Comparison of ENCODE assay signal across 16 mouse cellular contexts in genomic region chr4:133109335-133109801, GRCm38 (mm10). TPM values are rescaled to one million over a fixed set of nuclear protein-coding genes. Genes with fewer than 3 reads are reported as not detected.
DNase-seq lines count a peak whose midpoint lies in the region; ATAC-seq and TF ChIP-seq lines count a peak whose summit lies in the region.
"Had no signal": no experiment of that assay in that cellular context is flagged by ENCODE, and none has a peak within 500 bp of the region (broad histone marks: within the 10 kb centered on the region; RNA-seq: fewer than 3 reads in every experiment).

No protein-coding gene starts in this region.

- DNase-seq in forebrain, embryonic 10.5 days (ENCODE audit: extremely low spot score, low spot score): no peak
- no peak for DNase-seq in layer of hippocampus, adult 2 months (ENCODE audit: low spot score in 2 of 2)
- DNase-seq in layer of hippocampus, adult 9-10 months (ENCODE audit: low spot score): no peak
- DNase-seq in embryonic facial prominence, embryonic 10.5 days (ENCODE audit: low spot score): no peak
- DNase-seq in limb, embryonic 14.5 days (ENCODE audit: low spot score): no peak
- no peak for DNase-seq in layer of hippocampus, postnatal 36 days
- DNase-seq in hindbrain, embryonic 11.5 days (ENCODE audit: low spot score): no peak
- DNase-seq: cerebellum, adult 11 months; kidney, adult 11 months; layer of hippocampus, adult 9-11 months; lung, adult 2 months had no signal

- ATAC-seq in forebrain, embryonic 12.5 days (ENCODE audit: low FRiP score): no peak
- ATAC-seq in limb, embryonic 14.5 days (ENCODE audit: low FRiP score, low read depth): no peak
- ATAC-seq in hindbrain, embryonic 11.5 days (ENCODE audit: low FRiP score): no peak

- no peak overlapping the region for H3K4me2 ChIP-seq in forebrain, embryonic 12.5 days
- no peak overlapping the region for H3K4me2 ChIP-seq in limb, embryonic 14.5 days (replicated peaks; ENCODE audit: low read depth, low read length, severe bottlenecking)
- no peak overlapping the region for H3K4me2 ChIP-seq in hindbrain, embryonic 11.5 days (replicated peaks; ENCODE audit: low read depth, low read length)
- H3K4me2 ChIP-seq: heart, embryonic 12.5 days; hindbrain, embryonic 15.5 days had no signal

- 67% methylated on average over 5 of the region's 5 CpGs for WGBS in forebrain, embryonic 10.5 days
- WGBS in forebrain, embryonic 12.5 days: 79% methylated on average over 5 of the region's 5 CpGs
- 48% methylated on average over 5 of the region's 5 CpGs for WGBS in embryonic facial prominence, embryonic 10.5 days
- 32% methylated on average over 5 of the region's 5 CpGs for WGBS in limb, embryonic 14.5 days
- WGBS in hindbrain, embryonic 11.5 days: 76% methylated on average over 5 of the region's 5 CpGs

- TF ChIP-seq POLR2A in limb, embryonic 14.5 days (IDR thresholded peaks at IDR 0.05; ENCODE audit: borderline replicate concordance, extremely low read depth, insufficient read depth, insufficient read length): no peak

- TF ChIP-seq CTCF in layer of hippocampus, adult 2 months (conservative IDR thresholded peaks at IDR 0.05): no peak

- H3K36me3 ChIP-seq in forebrain, embryonic 10.5 days (replicated peaks): no peaks in the 10 kb centered on the region
- no peaks in the 10 kb centered on the region for H3K36me3 ChIP-seq in forebrain, embryonic 12.5 days (replicated peaks)
- H3K36me3 ChIP-seq in embryonic facial prominence, embryonic 10.5 days (replicated peaks): no peaks in the 10 kb centered on the region
- H3K36me3 ChIP-seq in limb, embryonic 14.5 days (ENCODE audit: control insufficient read depth, insufficient read depth, low read length): no peaks in the 10 kb centered on the region
- no peaks in the 10 kb centered on the region for H3K36me3 ChIP-seq in hindbrain, embryonic 11.5 days (ENCODE audit: control insufficient read depth, insufficient read depth, low read length)
- H3K36me3 ChIP-seq: G1E; hindbrain, embryonic 15.5 days had no signal

- peak overlapping the region; percentile 70; the same call in 1 of the 2 replicates for H3K27ac ChIP-seq in forebrain, embryonic 10.5 days
- H3K27ac ChIP-seq in forebrain, embryonic 12.5 days: no peak overlapping the region
- peak overlapping the region; percentile 64; the same call in 1 of the 2 replicates for H3K27ac ChIP-seq in layer of hippocampus, adult 2 months
- H3K27ac ChIP-seq in embryonic facial prominence, embryonic 10.5 days (replicated peaks): peak overlapping the region; percentile 78
- H3K27ac ChIP-seq in limb, embryonic 14.5 days (replicated peaks; ENCODE audit: low read depth, low read length): peak overlapping the region; percentile 77
- H3K27ac ChIP-seq in hindbrain, embryonic 11.5 days (ENCODE audit: low read depth, low read length): no peak overlapping the region; the same call in 1 of the 2 replicates
- H3K27ac ChIP-seq: hindbrain, embryonic 15.5 days had no signal

- H3K9ac ChIP-seq in forebrain, embryonic 12.5 days: no peak overlapping the region
- no peak overlapping the region for H3K9ac ChIP-seq in limb, embryonic 14.5 days (ENCODE audit: low read depth, low read length, severe bottlenecking)
- no peak overlapping the region for H3K9ac ChIP-seq in hindbrain, embryonic 11.5 days (ENCODE audit: low read depth, low read length)
- H3K9ac ChIP-seq: heart, embryonic 12.5 days; hindbrain, embryonic 15.5 days had no signal

- H3K4me1 ChIP-seq in forebrain, embryonic 10.5 days: peaks cover 35% of the 10 kb centered on the region
- H3K4me1 ChIP-seq in forebrain, embryonic 12.5 days: no peaks in the 10 kb centered on the region
- H3K4me1 ChIP-seq in embryonic facial prominence, embryonic 10.5 days: peaks cover 42% of the 10 kb centered on the region
- peaks cover 22% of the 10 kb centered on the region for H3K4me1 ChIP-seq in limb, embryonic 14.5 days (ENCODE audit: control insufficient read depth, insufficient read depth, low read length)
- H3K4me1 ChIP-seq in hindbrain, embryonic 11.5 days (replicated peaks; ENCODE audit: control insufficient read depth, insufficient read depth, low read length): no peaks in the 10 kb centered on the region

- H3K27me3 ChIP-seq in forebrain, embryonic 10.5 days (ENCODE audit: poor library complexity, severe bottlenecking): no peaks in the 10 kb centered on the region
- no peaks in the 10 kb centered on the region for H3K27me3 ChIP-seq in forebrain, embryonic 12.5 days
- H3K27me3 ChIP-seq in embryonic facial prominence, embryonic 10.5 days (replicated peaks; ENCODE audit: low read depth, poor library complexity, severe bottlenecking): no peaks in the 10 kb centered on the region
- no peaks in the 10 kb centered on the region for H3K27me3 ChIP-seq in limb, embryonic 14.5 days (ENCODE audit: control insufficient read depth, insufficient read depth, low read length)
- H3K27me3 ChIP-seq in hindbrain, embryonic 11.5 days (ENCODE audit: control insufficient read depth, insufficient read depth, low read length): no peaks in the 10 kb centered on the region
- H3K27me3 ChIP-seq: heart, embryonic 12.5 days; hindbrain, embryonic 15.5 days had no signal

- no peaks in the 10 kb centered on the region for H3K9me3 ChIP-seq in forebrain, embryonic 10.5 days
- no peaks in the 10 kb centered on the region for H3K9me3 ChIP-seq in forebrain, embryonic 12.5 days
- H3K9me3 ChIP-seq in embryonic facial prominence, embryonic 10.5 days: no peaks in the 10 kb centered on the region
- H3K9me3 ChIP-seq in limb, embryonic 14.5 days (ENCODE audit: control insufficient read depth, low read length): no peaks in the 10 kb centered on the region
- no peaks in the 10 kb centered on the region for H3K9me3 ChIP-seq in hindbrain, embryonic 11.5 days (ENCODE audit: control insufficient read depth, low read length)
- H3K9me3 ChIP-seq: G1E; hindbrain, embryonic 15.5 days; megakaryocyte, embryonic 14.5 days had no signal

- H3K4me3 ChIP-seq in forebrain, embryonic 10.5 days: no peak overlapping the region
- H3K4me3 ChIP-seq in forebrain, embryonic 12.5 days (replicated peaks): no peak overlapping the region
- no peak overlapping the region for H3K4me3 ChIP-seq in layer of hippocampus, adult 2 months
- H3K4me3 ChIP-seq in embryonic facial prominence, embryonic 10.5 days: no peak overlapping the region; the same call in 1 of the 2 replicates
- no peak overlapping the region for H3K4me3 ChIP-seq in limb, embryonic 14.5 days (replicated peaks; ENCODE audit: low read length)
- H3K4me3 ChIP-seq in hindbrain, embryonic 11.5 days (ENCODE audit: low read depth, low read length): no peak overlapping the region
- H3K4me3 ChIP-seq: heart, embryonic 12.5 days; hindbrain, embryonic 15.5 days; megakaryocyte, embryonic 14.5 days had no signal

RNA-seq across cellular contexts. Expression of gene Wasf2, which starts 20.9 kb away (rescaled TPM):
- polyA plus RNA-seq in forebrain, embryonic 10.5 days (2016; fragmentation: Nextera tagmentation; extraction: Ambion mirVana): 47.4 and 49.1 TPM in 2 replicates
- polyA plus RNA-seq in forebrain, embryonic 12.5 days (2016; fragmentation: Nextera tagmentation; extraction: Ambion mirVana): 36.4 and 42.5 TPM in 2 replicates
- total RNA-seq in layer of hippocampus, adult 2 months (2021): 10 to 100 TPM; 32.0 to 33.1 TPM
- 66.7 and 73.0 TPM in 2 replicates for polyA plus RNA-seq in embryonic facial prominence, embryonic 10.5 days (2016; fragmentation: Nextera tagmentation; extraction: Ambion mirVana)
- 62.0 and 70.9 TPM in 2 replicates for polyA plus RNA-seq in limb, embryonic 14.5 days (2012; rRNA removed)
- polyA plus RNA-seq in limb, embryonic 14.5 days (2014; fragmentation: Nextera tagmentation; extraction: Ambion mirVana): 92.2 and 96.6 TPM in 2 replicates
- total RNA-seq in layer of hippocampus, postnatal 36 days (2021): 10 to 100 TPM; 28.7 to 32.8 TPM
- 34.6 and 58.4 TPM in 2 replicates for polyA plus RNA-seq in hindbrain, embryonic 11.5 days (2014; fragmentation: Nextera tagmentation; extraction: Ambion mirVana)

Comparison
In these comparisons a context has a peak if more than half of its experiments do, and no peak if none do; other contexts are left out.
1. H3K27ac ChIP-seq: peak in forebrain, embryonic 10.5 days (single experiment), layer of hippocampus, adult 2 months (single experiment), embryonic facial prominence, embryonic 10.5 days (single experiment) and limb, embryonic 14.5 days (single experiment); none in forebrain, embryonic 12.5 days (single experiment) and hindbrain, embryonic 11.5 days (single experiment).